Mouse (Mus musculus): ENCODE measurements around the gene Rplp2. TPM values are rescaled to one million over a fixed set of nuclear protein-coding genes. Genes with fewer than 3 reads are reported as not detected.

Rplp2 gene
- total RNA-seq, 2 experiments from 2014 or later = 970 to 1,462 TPM

- ATAC-seq (replicated peaks; ENCODE audit: low FRiP score, poor library complexity, severe bottlenecking) = no peak
Measured at GRCm38 (mm10) chr7:141429840-141430584, 17.2 kb upstream of the Rplp2 start.

GRCm38 (mm10) chr7:141430585-141431240, 16.5 kb upstream of the Rplp2 start:
- no peak for ATAC-seq (replicated peaks; ENCODE audit: low FRiP score, poor library complexity, severe bottlenecking)

DNA sequence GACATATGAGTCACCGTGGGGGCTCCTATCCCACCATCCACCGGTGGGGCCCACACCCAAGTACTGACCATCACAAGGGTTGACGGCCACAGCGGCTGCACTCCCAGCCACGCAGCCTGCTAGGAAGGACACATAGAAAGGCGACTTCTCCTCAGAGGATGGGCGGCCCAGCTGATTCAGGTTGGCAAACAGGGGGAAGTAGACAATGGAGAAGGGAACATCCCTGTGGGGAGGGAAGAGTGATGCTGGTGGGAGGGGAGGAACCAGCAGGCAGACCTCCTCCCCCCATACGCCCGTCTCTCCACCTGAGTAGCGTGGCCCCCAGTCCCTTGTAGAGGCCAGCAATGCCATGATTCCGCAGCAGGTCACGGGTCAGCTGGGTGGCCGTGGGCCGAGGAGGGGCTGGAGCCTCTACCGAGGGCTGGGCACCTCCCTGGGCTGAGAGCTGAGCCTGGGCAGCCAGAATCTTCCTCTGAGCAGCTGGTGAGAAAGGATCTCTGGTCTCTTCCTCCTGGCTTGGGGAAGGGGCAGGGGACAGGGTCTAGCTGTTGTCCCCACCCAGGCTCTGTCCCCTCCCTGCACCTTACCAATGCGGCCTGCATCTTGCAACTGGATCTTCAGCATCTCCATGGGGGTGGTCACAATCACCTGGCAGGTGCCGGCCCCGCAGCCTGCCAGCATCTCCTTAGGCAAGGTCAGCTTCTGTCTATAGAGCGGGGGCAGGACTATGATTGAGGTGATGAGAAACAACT, 15.6 kb upstream of the Rplp2 start:
- ATAC-seq (replicated peaks; ENCODE audit: low FRiP score, poor library complexity, severe bottlenecking) = no peak

- no peak for ATAC-seq (replicated peaks; ENCODE audit: low FRiP score, poor library complexity, severe bottlenecking)
Measured at GRCm38 (mm10) chr7:141432186-141432611, 15.0 kb upstream of the Rplp2 start.

- ATAC-seq (replicated peaks; ENCODE audit: low FRiP score, poor library complexity, severe bottlenecking) = no peak
Measured at GRCm38 (mm10) chr7:141432741-141433516, 14.2 kb upstream of the Rplp2 start.

- no peak for ATAC-seq (replicated peaks; ENCODE audit: low FRiP score, poor library complexity, severe bottlenecking)
Measured at GRCm38 (mm10) chr7:141433517-141434400, 13.4 kb upstream of the Rplp2 start.

DNA sequence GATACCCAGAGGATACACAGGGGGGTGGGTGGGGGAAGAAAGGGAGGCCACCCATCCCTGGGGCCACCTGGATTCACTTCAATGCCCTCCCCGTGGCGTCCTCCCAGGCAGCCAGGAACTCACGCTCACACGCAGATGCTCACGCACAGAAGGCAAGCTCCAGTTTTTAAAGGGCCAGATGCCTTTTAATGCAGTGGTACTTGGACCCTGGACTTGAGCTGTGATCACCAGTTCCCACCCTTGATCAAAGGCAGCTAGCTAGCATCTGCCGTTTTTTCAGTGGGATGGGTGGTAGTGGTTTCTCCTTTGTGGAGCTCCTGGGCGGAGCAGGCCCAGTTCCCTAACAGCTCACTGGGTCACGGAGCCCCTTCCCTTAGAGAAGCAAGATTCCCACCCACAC, 12.7 kb upstream of the Rplp2 start:
- no peak for ATAC-seq (replicated peaks; ENCODE audit: low FRiP score, poor library complexity, severe bottlenecking)

GRCm38 (mm10) chr7:141435129-141435855, 11.9 kb upstream of the Rplp2 start:
- peak; percentile 79 for ATAC-seq (replicated peaks; ENCODE audit: low FRiP score, poor library complexity, severe bottlenecking)

DNA sequence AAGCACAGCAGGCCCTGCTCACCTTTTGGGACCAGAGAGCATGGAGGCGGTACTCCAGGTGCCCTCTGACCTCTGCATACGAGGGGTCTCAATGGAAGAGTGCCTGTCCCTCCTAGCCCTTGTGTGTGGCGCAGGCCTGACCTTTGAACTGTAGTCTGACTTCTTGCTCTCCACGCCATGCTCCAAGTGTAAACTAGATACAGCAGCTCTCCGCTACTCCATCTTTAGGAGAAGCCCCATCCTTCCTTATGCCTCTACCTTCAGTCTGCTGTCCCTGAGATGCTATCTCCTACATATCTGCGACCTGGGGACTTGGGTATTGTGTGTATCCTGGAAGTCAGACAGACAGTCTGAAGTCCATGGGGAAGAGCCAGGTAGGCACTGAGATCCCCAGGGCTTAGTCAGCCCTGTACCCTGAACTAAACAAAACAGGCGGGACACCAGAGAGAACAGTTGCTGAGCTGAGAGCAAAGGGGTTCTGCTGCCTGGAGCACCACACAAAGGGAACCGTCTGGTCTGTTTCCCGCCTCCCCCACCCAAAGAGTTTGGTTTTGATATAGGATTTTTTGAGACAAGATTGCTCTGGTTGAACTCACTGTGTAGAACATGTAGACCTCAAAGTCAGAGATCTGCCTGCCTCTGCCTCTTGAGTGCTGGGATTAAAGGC, 11.2 kb upstream of the Rplp2 start:
- ATAC-seq (replicated peaks; ENCODE audit: low FRiP score, poor library complexity, severe bottlenecking) = no peak

DNA sequence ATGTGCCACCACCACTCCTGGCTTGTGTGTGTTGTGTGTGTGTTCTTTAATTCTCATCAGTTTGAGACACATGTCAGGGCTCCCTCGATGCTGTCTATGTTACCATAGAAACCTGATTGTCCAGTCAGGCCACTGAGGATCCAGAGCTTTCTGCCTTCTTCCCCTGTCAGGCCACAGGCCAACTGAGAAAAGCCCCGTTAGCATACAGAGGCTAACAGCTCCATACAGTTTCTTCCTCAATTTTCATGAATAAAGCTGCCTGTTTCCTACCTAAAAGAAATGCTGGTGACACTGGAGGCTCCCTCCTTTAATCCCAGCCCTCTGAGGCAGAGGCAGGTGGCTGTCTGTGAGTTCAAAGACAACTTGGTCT, 10.7 kb upstream of the Rplp2 start:
- no peak for ATAC-seq (replicated peaks; ENCODE audit: low FRiP score, poor library complexity, severe bottlenecking)

DNA sequence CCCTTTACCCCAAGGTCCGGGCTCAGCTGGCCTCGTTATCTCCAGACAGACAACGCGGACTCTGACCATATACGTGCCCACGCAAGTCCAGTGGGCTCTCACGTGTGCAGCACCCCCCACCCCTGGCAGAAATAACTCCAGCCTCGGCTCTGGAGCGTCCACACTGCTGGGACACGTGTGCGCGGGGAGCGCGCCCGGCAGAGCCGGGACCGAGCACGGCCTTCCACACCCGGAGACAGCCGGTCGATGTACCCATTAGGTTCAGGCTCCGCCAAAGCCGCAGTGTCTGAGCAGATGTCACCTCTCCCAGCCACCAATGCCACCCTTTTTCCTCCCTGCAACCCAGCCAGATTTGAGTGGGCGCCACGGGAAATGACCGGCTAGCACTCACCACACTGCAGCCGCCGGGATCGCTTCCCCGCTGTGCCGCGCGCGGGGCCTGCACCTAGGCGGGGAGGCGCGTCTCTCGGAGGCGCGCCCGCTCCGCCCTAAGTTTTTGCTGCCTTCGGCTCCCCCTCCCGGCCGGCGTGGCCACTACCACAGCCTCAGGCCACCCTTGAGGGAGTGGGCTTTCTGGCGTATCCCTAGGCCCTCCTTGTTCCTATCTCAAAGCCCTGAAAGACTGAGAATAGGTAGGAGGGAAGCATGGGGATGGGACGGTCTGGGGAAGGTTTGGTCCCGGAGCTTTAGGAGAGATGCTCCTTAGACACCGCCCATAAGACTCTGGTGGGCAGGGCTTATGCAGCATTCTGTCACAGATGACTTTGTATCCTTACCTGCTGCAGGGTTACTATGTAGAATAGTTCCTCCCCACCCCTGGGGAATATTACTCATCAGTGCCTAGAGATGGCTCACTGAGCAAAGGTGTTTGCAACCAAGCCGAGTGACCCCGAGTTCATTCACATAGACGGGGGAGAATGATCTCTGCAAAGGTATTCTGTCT, 9.7 kb upstream of the Rplp2 start, which contains the start of gene Slc25a22:
TSS of gene Slc25a22 (minus strand) at position 715 of the 943 bp plus-strand sequence.
- peak; percentile 75 for ATAC-seq (replicated peaks; ENCODE audit: low FRiP score, poor library complexity, severe bottlenecking)

GRCm38 (mm10) chr7:141438201-141438968, 8.8 kb upstream of the Rplp2 start:
- ATAC-seq (replicated peaks; ENCODE audit: low FRiP score, poor library complexity, severe bottlenecking) = no peak

DNA sequence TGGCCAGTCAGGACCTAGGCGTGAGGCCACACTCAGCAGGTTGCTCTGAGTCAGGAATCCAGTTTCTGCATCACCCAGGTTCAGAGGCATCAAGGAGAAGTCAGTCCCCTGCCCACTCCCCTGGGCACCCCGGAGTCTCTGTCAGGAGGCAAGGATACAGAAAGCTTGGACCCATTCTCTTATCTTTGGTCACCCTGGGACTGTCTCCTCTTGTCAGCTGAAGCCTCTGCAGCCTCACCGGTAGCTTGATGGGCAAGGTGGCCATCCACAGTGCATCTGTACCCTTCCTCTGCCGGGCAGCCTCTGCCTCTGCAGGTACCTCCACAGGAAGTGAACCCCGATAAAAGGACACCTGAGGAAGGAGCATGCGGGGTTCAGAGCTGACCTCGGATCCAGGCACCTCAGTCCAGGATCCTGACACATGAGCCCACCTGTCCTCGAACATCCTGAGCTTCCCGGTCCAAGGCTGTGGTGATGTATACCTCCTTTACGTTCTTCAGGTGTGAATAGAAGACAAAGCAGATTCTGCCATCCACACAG, 8.0 kb upstream of the Rplp2 start:
- ATAC-seq (replicated peaks; ENCODE audit: low FRiP score, poor library complexity, severe bottlenecking) = no peak

DNA sequence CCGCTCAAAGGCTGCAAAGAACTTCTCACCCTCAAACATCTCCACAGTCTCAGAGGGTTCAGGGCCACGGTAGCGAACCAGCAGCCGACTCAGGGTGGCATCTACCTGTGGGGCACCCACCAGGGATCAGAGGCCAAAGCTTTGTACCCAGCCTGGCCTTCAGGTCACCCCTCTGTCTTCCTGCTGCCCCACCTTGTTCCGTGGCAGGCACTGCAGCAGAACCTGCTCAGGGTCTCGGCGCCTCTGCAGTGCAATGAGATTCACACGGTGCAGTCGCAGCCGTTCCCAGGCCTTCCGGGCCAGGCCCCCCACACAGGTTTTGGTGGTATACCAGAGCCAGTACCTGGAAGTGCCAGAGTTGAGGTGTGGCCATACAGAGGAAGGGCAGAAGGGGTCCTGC, 7.4 kb upstream of the Rplp2 start:
- ATAC-seq (replicated peaks; ENCODE audit: low FRiP score, poor library complexity, severe bottlenecking) = no peak

DNA sequence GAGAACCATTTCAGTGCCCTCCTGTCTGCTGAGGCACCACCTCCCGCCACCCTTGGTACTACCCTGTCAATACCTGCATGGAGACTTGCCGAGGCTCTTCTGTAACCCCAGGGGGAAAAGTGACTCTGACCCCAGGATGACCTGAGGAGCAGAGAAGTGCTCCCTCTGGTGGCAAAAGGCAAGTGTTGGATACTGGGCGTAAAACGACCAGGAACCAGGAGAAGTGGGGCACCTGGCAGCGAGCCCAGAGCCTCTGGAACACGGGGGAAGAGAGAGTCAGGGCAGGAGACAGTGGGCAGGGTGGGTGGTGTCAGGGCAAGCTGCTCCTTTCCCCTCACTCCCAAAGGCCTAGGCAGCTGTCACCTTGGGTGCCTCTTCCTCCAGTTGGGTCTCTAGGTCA, 6.6 kb upstream of the Rplp2 start:
- no peak for ATAC-seq (replicated peaks; ENCODE audit: low FRiP score, poor library complexity, severe bottlenecking)

DNA sequence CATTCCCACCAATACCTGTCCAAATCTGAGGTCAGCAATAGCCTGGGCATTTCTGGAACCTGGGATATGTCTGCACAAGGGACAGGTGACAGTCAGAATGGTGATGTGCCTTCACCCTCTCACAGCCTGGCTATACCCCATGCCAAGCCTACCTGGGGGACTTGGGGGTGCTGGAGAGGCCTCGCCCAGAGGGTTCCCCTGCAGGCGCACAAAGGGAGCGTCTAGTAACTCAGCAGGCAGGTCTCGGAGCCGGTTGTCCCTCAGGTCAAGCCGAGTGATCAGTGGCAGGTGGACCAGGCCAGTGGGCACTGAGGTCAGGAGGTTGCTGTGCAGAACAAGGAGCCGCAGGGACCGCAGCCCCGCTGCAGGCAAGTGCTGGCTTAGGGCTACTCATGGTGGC, 5.7 kb upstream of the Rplp2 start:
- ATAC-seq (replicated peaks; ENCODE audit: low FRiP score, poor library complexity, severe bottlenecking) = no peak
